In genomic region chr1:190980470-190980869, GRCm38 (mm10) we compare ENCODE assay signal across 34 mouse cellular contexts. TPM values are rescaled to one million over a fixed set of nuclear protein-coding genes. Genes with fewer than 3 reads are reported as not detected.
DNase-seq lines count a peak whose midpoint lies in the region; ATAC-seq and TF ChIP-seq lines count a peak whose summit lies in the region.
"Had no signal": no experiment of that assay in that cellular context is flagged by ENCODE, and none has a peak within 500 bp of the region (broad histone marks: within the 10 kb centered on the region; RNA-seq: fewer than 3 reads in every experiment).

No protein-coding gene starts in this region.

- DNase-seq in heart, adult 2 months = no peak
- no peak for DNase-seq in testis, postnatal 10 days (ENCODE audit: low spot score)
- no peak for DNase-seq in limb, embryonic 14.5 days (ENCODE audit: low spot score)
- no peak for DNase-seq in spleen, adult 12 weeks (ENCODE audit: low spot score)
- DNase-seq in lung, adult 18-20 months = no peak
- DNase-seq: adrenal gland, adult 8-10 months; adrenal gland, postnatal 25 days; cerebellum, adult 11-12 months; cerebellum, adult 8-10 months; cerebellum, postnatal 10 days; cerebellum, postnatal 36 days; embryo, embryonic 11 days; gastrocnemius, postnatal 10 days; gastrocnemius, postnatal 36 days; heart, adult 11 months; heart, postnatal 14 days; heart, postnatal 4 days had no signal

- TF ChIP-seq POLR2A in heart, adult 2 months (IDR thresholded peaks at IDR 0.05; ENCODE audit: insufficient read depth, low read depth, low read length) = no peak
- TF ChIP-seq POLR2A in testis, adult 2 months (IDR thresholded peaks at IDR 0.05; ENCODE audit: control insufficient read depth, low read depth, low read length) = no peak
- no peak for TF ChIP-seq POLR2A in limb, embryonic 14.5 days (IDR thresholded peaks at IDR 0.05; ENCODE audit: borderline replicate concordance, extremely low read depth, insufficient read depth, insufficient read length)

- H3K27ac ChIP-seq in heart, embryonic 13.5 days (replicated peaks) = no peak overlapping the region
- no peak overlapping the region for H3K27ac ChIP-seq in heart, adult 2 months
- H3K27ac ChIP-seq in testis, adult 2 months (ENCODE audit: control insufficient read depth, insufficient read depth, low read depth, low read length) = no peak overlapping the region
- no peak overlapping the region for H3K27ac ChIP-seq in limb, embryonic 14.5 days (replicated peaks; ENCODE audit: low read depth, low read length)
- H3K27ac ChIP-seq: forebrain, embryonic 10.5 days; forebrain, embryonic 13.5 days; hindbrain, embryonic 15.5 days had no signal

- no peak for TF ChIP-seq EP300 in heart, adult 2 months (IDR thresholded peaks at IDR 0.05; ENCODE audit: insufficient read depth, low read depth, low read length)

- 76% methylated on average over 1 of the region's 1 CpGs for WGBS in heart, embryonic 13.5 days
- 85% methylated on average over 1 of the region's 1 CpGs for WGBS in heart, adult 2 months
- 88% methylated on average over 1 of the region's 1 CpGs for WGBS in limb, embryonic 14.5 days

- peak overlapping the region; percentile 20; the same call in 1 of the 2 replicates for H3K4me2 ChIP-seq in heart, embryonic 13.5 days
- 0 out of 2 replicates have a peak overlapping the region, but pooled peaks have one; percentile 3 for H3K4me2 ChIP-seq in limb, embryonic 14.5 days (replicated peaks; ENCODE audit: low read depth, low read length, severe bottlenecking)
- H3K4me2 ChIP-seq: forebrain, embryonic 13.5 days; hindbrain, embryonic 15.5 days had no signal

- no peaks in the 10 kb centered on the region for H3K27me3 ChIP-seq in heart, embryonic 13.5 days (replicated peaks)
- H3K27me3 ChIP-seq in heart, adult 2 months (ENCODE audit: control insufficient read depth, insufficient read depth, low read length) = peaks cover 4% of the 10 kb centered on the region; the same call in 1 of the 2 replicates
- H3K27me3 ChIP-seq in testis, adult 2 months (ENCODE audit: control insufficient read depth, insufficient read depth, low read length) = no peaks in the 10 kb centered on the region; the same call in 1 of the 2 replicates
- no peaks in the 10 kb centered on the region for H3K27me3 ChIP-seq in limb, embryonic 14.5 days (ENCODE audit: control insufficient read depth, insufficient read depth, low read length)
- H3K27me3 ChIP-seq: forebrain, embryonic 13.5 days; heart, embryonic 12.5 days; hindbrain, embryonic 15.5 days had no signal

- no peak overlapping the region for H3K4me3 ChIP-seq in heart, embryonic 13.5 days
- H3K4me3 ChIP-seq in heart, adult 2 months = no peak overlapping the region
- peak overlapping the region; percentile 81 for H3K4me3 ChIP-seq in testis, adult 2 months (ENCODE audit: control insufficient read depth, low read depth, low read length)
- H3K4me3 ChIP-seq in limb, embryonic 14.5 days (replicated peaks; ENCODE audit: low read length) = no peak overlapping the region
- H3K4me3 ChIP-seq: forebrain, embryonic 13.5 days; hindbrain, embryonic 15.5 days had no signal

- peaks cover 46% of the 10 kb centered on the region for H3K4me1 ChIP-seq in heart, embryonic 13.5 days
- 0 out of 2 replicates have a peak, but pooled peaks cover 1% of the 10 kb centered on the region for H3K4me1 ChIP-seq in heart, adult 2 months (ENCODE audit: control insufficient read depth, insufficient read depth, low read length)
- H3K4me1 ChIP-seq in testis, adult 2 months (ENCODE audit: control insufficient read depth, insufficient read depth, low read length) = peaks cover 7% of the 10 kb centered on the region
- H3K4me1 ChIP-seq in limb, embryonic 14.5 days (ENCODE audit: control insufficient read depth, insufficient read depth, low read length) = peaks cover 14% of the 10 kb centered on the region

- no peak for TF ChIP-seq CTCF in heart, adult 2 months (IDR thresholded peaks at IDR 0.05)
- TF ChIP-seq CTCF in testis, adult 2 months (IDR thresholded peaks at IDR 0.05; ENCODE audit: control insufficient read depth, insufficient read depth, insufficient replicate concordance, low read depth, low read length) = no peak

- no peaks in the 10 kb centered on the region for H3K79me2 ChIP-seq in heart, adult 2 months (replicated peaks; ENCODE audit: control insufficient read depth, insufficient read depth, low read length)

- no peaks in the 10 kb centered on the region for H3K9me3 ChIP-seq in heart, embryonic 13.5 days
- no peaks in the 10 kb centered on the region for H3K9me3 ChIP-seq in limb, embryonic 14.5 days (ENCODE audit: control insufficient read depth, low read length)
- H3K9me3 ChIP-seq: forebrain, embryonic 10.5 days; forebrain, embryonic 13.5 days; heart, embryonic 12.5 days; hindbrain, embryonic 15.5 days had no signal

- H3K9ac ChIP-seq in heart, embryonic 13.5 days = no peak overlapping the region
- H3K9ac ChIP-seq in heart, adult 2 months (ENCODE audit: low read depth, low read length) = no peak overlapping the region
- no peak overlapping the region for H3K9ac ChIP-seq in limb, embryonic 14.5 days (ENCODE audit: low read depth, low read length, severe bottlenecking)
- H3K9ac ChIP-seq: forebrain, embryonic 13.5 days; hindbrain, embryonic 15.5 days had no signal

- intact Hi-C loops in heart, adult 2 months (cut with DNase I) = no loop called here

- no peak for ATAC-seq in heart, embryonic 13.5 days (ENCODE audit: extremely low read depth, insufficient number of reproducible peaks, low FRiP score, low TSS enrichment)
- no peak for ATAC-seq in limb, embryonic 14.5 days (ENCODE audit: low FRiP score, low read depth)
- ATAC-seq: activated CD4-positive, CD25-positive, alpha-beta regulatory T cell, adult 4 months; CD4-positive, CD25-positive, alpha-beta regulatory T cell, adult 4 months; forebrain, embryonic 13.5 days; forebrain, embryonic 16.5 days had no signal

- H3K36me3 ChIP-seq in heart, embryonic 13.5 days = peaks cover 8% of the 10 kb centered on the region; the same call in 1 of the 2 replicates
- H3K36me3 ChIP-seq in heart, adult 2 months (ENCODE audit: control insufficient read depth, insufficient read depth, low read length) = no peaks in the 10 kb centered on the region
- H3K36me3 ChIP-seq in testis, adult 2 months (ENCODE audit: control insufficient read depth, insufficient read depth, low read length) = no peaks in the 10 kb centered on the region
- no peaks in the 10 kb centered on the region for H3K36me3 ChIP-seq in limb, embryonic 14.5 days (ENCODE audit: control insufficient read depth, insufficient read depth, low read length)
- H3K36me3 ChIP-seq: hindbrain, embryonic 15.5 days had no signal

RNA-seq across cellular contexts. Expression of gene Vash2, which starts 1.4 kb away (rescaled TPM):
- polyA plus RNA-seq in heart, embryonic 13.5 days (2015; fragmentation: Nextera tagmentation; extraction: Ambion mirVana) = 46.2 and 47.6 TPM in 2 replicates
- total RNA-seq in heart, adult 2 months (2021) = under 1 TPM; 0.31 to 0.41 TPM
- polyA plus RNA-seq in heart, adult 2 months (2012; rRNA removed) = 0.27 and 0.50 TPM in 2 replicates
- polyA plus RNA-seq in testis, adult 2 months (2012; rRNA removed) = 53.8 and 65.7 TPM in 2 replicates
- 39.7 and 40.1 TPM in 2 replicates for polyA plus RNA-seq in limb, embryonic 14.5 days (2012; rRNA removed)
- polyA plus RNA-seq in limb, embryonic 14.5 days (2014; fragmentation: Nextera tagmentation; extraction: Ambion mirVana) = 64.7 and 66.9 TPM in 2 replicates

RNA-seq across cellular contexts. Expression of gene Flvcr1, which starts 45.5 kb away (rescaled TPM):
- 2.6 and 3.1 TPM in 2 replicates for polyA plus RNA-seq in heart, embryonic 13.5 days (2015; fragmentation: Nextera tagmentation; extraction: Ambion mirVana)
- total RNA-seq in heart, adult 2 months (2021) = 1 to 10 TPM; 4.2 to 4.7 TPM
- polyA plus RNA-seq in heart, adult 2 months (2012; rRNA removed) = 4.6 and 6.6 TPM in 2 replicates
- 4.1 and 4.2 TPM in 2 replicates for polyA plus RNA-seq in testis, adult 2 months (2012; rRNA removed)
- 15.0 and 18.3 TPM in 2 replicates for polyA plus RNA-seq in limb, embryonic 14.5 days (2012; rRNA removed)
- 7.6 and 7.8 TPM in 2 replicates for polyA plus RNA-seq in limb, embryonic 14.5 days (2014; fragmentation: Nextera tagmentation; extraction: Ambion mirVana)

RNA-seq across cellular contexts. Expression of gene Angel2, which starts 55.6 kb away (rescaled TPM):
- polyA plus RNA-seq in heart, embryonic 13.5 days (2015; fragmentation: Nextera tagmentation; extraction: Ambion mirVana) = 27.6 and 28.6 TPM in 2 replicates
- 10 to 100 TPM; 27.7 to 28.0 TPM for total RNA-seq in heart, adult 2 months (2021)
- 18.5 and 23.8 TPM in 2 replicates for polyA plus RNA-seq in heart, adult 2 months (2012; rRNA removed)
- 18.3 and 18.6 TPM in 2 replicates for polyA plus RNA-seq in testis, adult 2 months (2012; rRNA removed)
- 47.2 and 48.8 TPM in 2 replicates for polyA plus RNA-seq in limb, embryonic 14.5 days (2012; rRNA removed)
- polyA plus RNA-seq in limb, embryonic 14.5 days (2014; fragmentation: Nextera tagmentation; extraction: Ambion mirVana) = 44.9 and 47.6 TPM in 2 replicates

RNA-seq across cellular contexts. Expression of gene Spata45, which starts 56.0 kb away (rescaled TPM):
- polyA plus RNA-seq in heart, embryonic 13.5 days (2015; fragmentation: Nextera tagmentation; extraction: Ambion mirVana) = not detected in 2 replicates
- total RNA-seq in heart, adult 2 months (2021) = not detected
- polyA plus RNA-seq in heart, adult 2 months (2012; rRNA removed) = not detected in 2 replicates
- 136 and 182 TPM in 2 replicates for polyA plus RNA-seq in testis, adult 2 months (2012; rRNA removed)
- polyA plus RNA-seq in limb, embryonic 14.5 days (2012; rRNA removed) = not detected in 2 replicates
- not detected in 2 replicates for polyA plus RNA-seq in limb, embryonic 14.5 days (2014; fragmentation: Nextera tagmentation; extraction: Ambion mirVana)
- total RNA-seq: adrenal gland, adult 8-10 months; adrenal gland, postnatal 25 days; gastrocnemius, adult 18-20 months; gastrocnemius, postnatal 10 days; gastrocnemius, postnatal 36 days; heart, postnatal 14 days; heart, postnatal 4 days had no signal
- polyA plus RNA-seq: activated CD4-positive, CD25-positive, alpha-beta regulatory T cell, adult 4 months; brain, embryonic 14.5 days; C2C12; CD4-positive, CD25-positive, alpha-beta regulatory T cell, adult 4 months; cortical plate, adult 2 months; embryonic facial prominence, embryonic 14.5 days; forebrain, embryonic 10.5 days; forebrain, embryonic 13.5 days; forebrain, embryonic 16.5 days; heart, embryonic 12.5 days; heart, embryonic 16.5 days; hindbrain, embryonic 11.5 days; hindbrain, embryonic 15.5 days; intestine, embryonic 14.5 days had no signal

Comparison
In these comparisons a context has a peak if more than half of its experiments do, and no peak if none do; other contexts are left out.
1. RNA of gene Vash2, which starts 1.4 kb away (polyA plus RNA-seq): 39.7 to 66.9 TPM in limb, embryonic 14.5 days, 53.8 to 65.7 TPM in testis, adult 2 months and 46.2 to 47.6 TPM in heart, embryonic 13.5 days; 0.27 to 0.50 TPM in heart, adult 2 months; every median in the first group is over 10 times any median in the second.